Mouse (Mus musculus) granulocyte monocyte progenitor cell, adult 5-6 weeks (primary cell): ENCODE results near the gene Lgr4. TPM values are rescaled to one million over a fixed set of nuclear protein-coding genes. Genes with fewer than 3 reads are reported as not detected.

ENCODE experiments used
- ATAC-seq: replicated peaks from 2 replicates; pipeline ENCODE4 v1.8.0; 2016; ENCODE audit warnings: mild to moderate bottlenecking, moderate TSS enrichment, inconsistent platforms; ENCODE audit not compliant: poor library complexity, severe bottlenecking
- total RNA-seq, 2 experiments: library from RNA; stranded (forward) in 1 of 2; stranded (reverse) in 1 of 2; fragments of 200-712, 200-1000 nt in 1 of 2; fragments of >200 nt in 1 of 2; fragmentation: Nextera tagmentation in 1 of 2; gene quantifications; 2 replicates each; pipeline ENCODE4 v1.2.3; 2014 to 2017

Lgr4 gene
- total RNA-seq, 2 experiments from 2014 or later, result 0.72 to 0.80 TPM

- ATAC-seq, result no peak
Measured at GRCm38 (mm10) chr2:110005596-110006239, 88.3 kb downstream of the Lgr4 start.

- peak; percentile 51 for ATAC-seq
Measured at GRCm38 (mm10) chr2:110007423-110008267, 90.2 kb downstream of the Lgr4 start.

GRCm38 (mm10) chr2:110009449-110009848, 92.0 kb downstream of the Lgr4 start:
- peak; percentile 52 for ATAC-seq

- no peak for ATAC-seq
Measured at GRCm38 (mm10) chr2:110012184-110012725, 94.8 kb downstream of the Lgr4 start.

GRCm38 (mm10) chr2:110017087-110017486, 99.6 kb downstream of the Lgr4 start:
- ATAC-seq, result no peak

- peak; percentile 98 for ATAC-seq
Measured at GRCm38 (mm10) chr2:110017616-110018505, 100.4 kb downstream of the Lgr4 start, which contains the start of gene Ccdc34. Ccdc34 (plus strand) TSS chr2:110017817.

- ATAC-seq, result no peak
Measured at GRCm38 (mm10) chr2:110019656-110020055, 102.2 kb downstream of the Lgr4 start.

GRCm38 (mm10) chr2:110020430-110020829, 103.0 kb downstream of the Lgr4 start:
- ATAC-seq, result no peak

- no peak for ATAC-seq
Measured at GRCm38 (mm10) chr2:110036265-110036664, 118.8 kb downstream of the Lgr4 start.

GRCm38 (mm10) chr2:110036665-110037064, 119.2 kb downstream of the Lgr4 start:
- ATAC-seq, result no peak

- no peak for ATAC-seq
Measured at GRCm38 (mm10) chr2:110037221-110037620, 119.8 kb downstream of the Lgr4 start.

GRCm38 (mm10) chr2:110038341-110038740, 120.9 kb downstream of the Lgr4 start:
- ATAC-seq, result no peak

- ATAC-seq, result no peak
Measured at GRCm38 (mm10) chr2:110042861-110043760, 125.7 kb downstream of the Lgr4 start.

- no peak for ATAC-seq
Measured at GRCm38 (mm10) chr2:110058424-110058823, 141.0 kb downstream of the Lgr4 start.

GRCm38 (mm10) chr2:110063131-110063530, 145.7 kb downstream of the Lgr4 start:
- ATAC-seq, result no peak
